Mouse (Mus musculus) limb, embryonic 13.5 days (tissue): Measurements from ENCODE around the gene Dynlrb2. TPM values are rescaled to one million over a fixed set of nuclear protein-coding genes. Genes with fewer than 3 reads are reported as not detected.

Experiments
- ATAC-seq: fragments of 200-750 bp; cut with Nextera tagmentation; 2 replicates; pipeline ENCODE4 v1.8.0; 2017; ENCODE audit warnings: low read depth, moderate number of reproducible peaks, moderate TSS enrichment; ENCODE audit not compliant: low FRiP score
- H3K27ac ChIP-seq: fragments of 300-500 bp; sonication (generic); 2 replicates; pipeline ENCODE4 v1.5.1; 2015; ENCODE audit warnings: inconsistent platforms, mild to moderate bottlenecking, moderate library complexity
- H3K27me3 ChIP-seq: fragments of 300-500 bp; sonication (generic); 2 replicates; pipeline ENCODE4 v1.6.1; 2015; ENCODE audit warnings: mild to moderate bottlenecking, inconsistent platforms
- H3K36me3 ChIP-seq: fragments of 300-500 bp; sonication (generic); 2 replicates; pipeline ENCODE4 v1.6.1; 2015; ENCODE audit warnings: inconsistent platforms, mild to moderate bottlenecking, moderate library complexity
- H3K4me1 ChIP-seq: fragments of 300-500 bp; sonication (generic); 2 replicates; pipeline ENCODE4 v1.6.1; 2015; ENCODE audit warnings: inconsistent platforms
- H3K4me2 ChIP-seq: fragments of 300-500 bp; sonication (generic); replicated peaks from 2 replicates; pipeline ENCODE4 v1.6.1; 2015; ENCODE audit warnings: inconsistent platforms, mild to moderate bottlenecking, moderate library complexity
- H3K4me3 ChIP-seq: fragments of 300-500 bp; sonication (generic); 2 replicates; pipeline ENCODE4 v1.5.1; 2015; ENCODE audit warnings: moderate library complexity, mild to moderate bottlenecking, inconsistent platforms
- H3K9ac ChIP-seq: fragments of 300-500 bp; sonication (generic); 2 replicates; pipeline ENCODE4 v1.6.1; 2015; ENCODE audit warnings: mild to moderate bottlenecking, inconsistent platforms
- H3K9me3 ChIP-seq: fragments of 300-500 bp; sonication (generic); 2 replicates; pipeline ENCODE4 v1.6.1; 2016; ENCODE audit warnings: inconsistent platforms
- WGBS: fragments of 180-500 bp; shearing (Covaris S2); methylation state at CpG from one replicate; pipeline ENCODE4 v1.1.7; 2015; 5-methylcytosine and 5-hydroxymethylcytosine counted together
- polyA plus RNA-seq: library from polyadenylated mRNA; unstranded; fragments of >200 nt; fragmentation: Nextera tagmentation; extraction: Ambion mirVana; gene quantifications from 2 replicates; pipeline ENCODE4 v1.2.1, GENCODE M21; 2015

The Dynlrb2 gene
- not detected in 2 replicates for polyA plus RNA-seq

GRCm38 (mm10) chr8:116504477-116505120 is at the start of gene Dynlrb2:
TSS of gene Dynlrb2 (plus strand) at chr8:116504974.
- 9% methylated on average over 19 of the region's 19 CpGs for WGBS
- ATAC-seq: peak; percentile 89
- peak within 1 kb of the TSS; percentile 55 for H3K9ac ChIP-seq
- no peak within 1 kb of the TSS for H3K27ac ChIP-seq
- H3K27me3 ChIP-seq: no peaks in the 10 kb centered on the region
- H3K9me3 ChIP-seq: no peaks in the 10 kb centered on the region
- peak within 1 kb of the TSS; percentile 81 for H3K4me2 ChIP-seq
- H3K4me1 ChIP-seq: peaks cover 11% of the 10 kb centered on the region; the same call in 1 of the 2 replicates
- no peaks in the 10 kb centered on the region for H3K36me3 ChIP-seq
- peak within 1 kb of the TSS; percentile 43 for H3K4me3 ChIP-seq

- Histone ChIP-seq H3K27ac (no peak overlapping the region), H3K9me3 (no peaks in the 10 kb centered on the region), H3K4me3 (no peak overlapping the region), H3K36me3 (no peaks in the 10 kb centered on the region), H3K4me1 (no peaks in the 10 kb centered on the region), H3K27me3 (no peaks in the 10 kb centered on the region), H3K4me2 (no peak overlapping the region), H3K9ac (no peak overlapping the region)
- 79% methylated on average over 11 of the region's 11 CpGs for WGBS
- ATAC-seq: no peak
Measured at GRCm38 (mm10) chr8:116458569-116458968, 46.2 kb upstream of the Dynlrb2 start.

- no peak overlapping the region for H3K4me2 ChIP-seq
- no peaks in the 10 kb centered on the region for H3K4me1 ChIP-seq
- H3K36me3 ChIP-seq: no peaks in the 10 kb centered on the region
- no peak overlapping the region for H3K4me3 ChIP-seq
- no peak overlapping the region for H3K9ac ChIP-seq
- no peak overlapping the region for H3K27ac ChIP-seq
- WGBS: 81% methylated on average over 4 of the region's 4 CpGs
- H3K9me3 ChIP-seq: no peaks in the 10 kb centered on the region
- no peak for ATAC-seq
- H3K27me3 ChIP-seq: no peaks in the 10 kb centered on the region
Measured at GRCm38 (mm10) chr8:116461472-116461871, 43.3 kb upstream of the Dynlrb2 start.

- Histone ChIP-seq H3K36me3 (no peaks in the 10 kb centered on the region), H3K4me2 (no peak overlapping the region), H3K4me3 (no peak overlapping the region), H3K9me3 (no peaks in the 10 kb centered on the region), H3K4me1 (no peaks in the 10 kb centered on the region), H3K27ac (no peak overlapping the region), H3K27me3 (no peaks in the 10 kb centered on the region), H3K9ac (no peak overlapping the region)
- 79% methylated on average over 7 of the region's 7 CpGs for WGBS
- no peak for ATAC-seq
Measured at GRCm38 (mm10) chr8:116466586-116466985, 38.2 kb upstream of the Dynlrb2 start.

- Histone ChIP-seq H3K4me1 (no peaks in the 10 kb centered on the region), H3K9me3 (no peaks in the 10 kb centered on the region), H3K27ac (no peak overlapping the region), H3K4me3 (no peak overlapping the region), H3K4me2 (no peak overlapping the region), H3K9ac (no peak overlapping the region), H3K27me3 (no peaks in the 10 kb centered on the region), H3K36me3 (no peaks in the 10 kb centered on the region)
- ATAC-seq: no peak
- WGBS: 84% methylated on average over 1 of the region's 1 CpGs
Measured at GRCm38 (mm10) chr8:116467027-116467426, 37.7 kb upstream of the Dynlrb2 start.

- Histone ChIP-seq H3K9me3 (no peaks in the 10 kb centered on the region), H3K4me1 (peaks cover 2% of the 10 kb centered on the region; the same call in 1 of the 2 replicates), H3K9ac (no peak overlapping the region), H3K36me3 (no peaks in the 10 kb centered on the region), H3K4me2 (no peak overlapping the region), H3K27me3 (0 out of 2 replicates have a peak, but pooled peaks cover 4% of the 10 kb centered on the region), H3K27ac (no peak overlapping the region), H3K4me3 (no peak overlapping the region)
- WGBS: 83% methylated on average over 9 of the region's 9 CpGs
- no peak for ATAC-seq
Measured at GRCm38 (mm10) chr8:116477941-116478340, 26.8 kb upstream of the Dynlrb2 start.

GRCm38 (mm10) chr8:116478681-116479080 is 26.1 kb upstream of the Dynlrb2 start:
- no peaks in the 10 kb centered on the region for H3K9me3 ChIP-seq
- ATAC-seq: no peak
- H3K4me1 ChIP-seq: no peaks in the 10 kb centered on the region
- H3K4me2 ChIP-seq: no peak overlapping the region
- H3K27ac ChIP-seq: no peak overlapping the region
- no peak overlapping the region for H3K4me3 ChIP-seq
- H3K36me3 ChIP-seq: no peaks in the 10 kb centered on the region
- 0 out of 2 replicates have a peak, but pooled peaks cover 4% of the 10 kb centered on the region for H3K27me3 ChIP-seq
- no peak overlapping the region for H3K9ac ChIP-seq

GRCm38 (mm10) chr8:116480894-116481293 is 23.9 kb upstream of the Dynlrb2 start:
- Histone ChIP-seq H3K36me3 (no peaks in the 10 kb centered on the region), H3K4me3 (no peak overlapping the region), H3K4me2 (no peak overlapping the region), H3K27me3 (0 out of 2 replicates have a peak, but pooled peaks cover 4% of the 10 kb centered on the region), H3K9me3 (no peaks in the 10 kb centered on the region), H3K9ac (no peak overlapping the region), H3K4me1 (no peaks in the 10 kb centered on the region), H3K27ac (no peak overlapping the region)
- no peak for ATAC-seq
- 16% methylated on average over 7 of the region's 7 CpGs for WGBS

- no peak for ATAC-seq
- Histone ChIP-seq H3K27me3 (0 out of 2 replicates have a peak, but pooled peaks cover 4% of the 10 kb centered on the region), H3K4me3 (no peak overlapping the region), H3K4me1 (no peaks in the 10 kb centered on the region), H3K9me3 (no peaks in the 10 kb centered on the region), H3K27ac (no peak overlapping the region), H3K4me2 (no peak overlapping the region), H3K36me3 (no peaks in the 10 kb centered on the region), H3K9ac (no peak overlapping the region)
- 32% methylated on average over 3 of the region's 3 CpGs for WGBS
Measured at GRCm38 (mm10) chr8:116482738-116483137, 22.0 kb upstream of the Dynlrb2 start.

GRCm38 (mm10) chr8:116484087-116484486 is 20.7 kb upstream of the Dynlrb2 start:
- no peaks in the 10 kb centered on the region for H3K36me3 ChIP-seq
- no peaks in the 10 kb centered on the region for H3K4me1 ChIP-seq
- no peak for ATAC-seq
- WGBS: 25% methylated on average over 2 of the region's 2 CpGs
- H3K27ac ChIP-seq: no peak overlapping the region
- no peak overlapping the region for H3K4me3 ChIP-seq
- H3K4me2 ChIP-seq: no peak overlapping the region
- no peaks in the 10 kb centered on the region for H3K9me3 ChIP-seq
- H3K9ac ChIP-seq: no peak overlapping the region
- 0 out of 2 replicates have a peak, but pooled peaks cover 4% of the 10 kb centered on the region for H3K27me3 ChIP-seq

GRCm38 (mm10) chr8:116488546-116488945 is 16.2 kb upstream of the Dynlrb2 start:
- H3K27ac ChIP-seq: no peak overlapping the region
- H3K27me3 ChIP-seq: no peaks in the 10 kb centered on the region
- WGBS: 68% methylated on average over 2 of the region's 2 CpGs
- ATAC-seq: no peak
- H3K4me2 ChIP-seq: no peak overlapping the region
- H3K4me1 ChIP-seq: no peaks in the 10 kb centered on the region
- H3K9ac ChIP-seq: no peak overlapping the region
- no peak overlapping the region for H3K4me3 ChIP-seq
- H3K36me3 ChIP-seq: no peaks in the 10 kb centered on the region
- no peaks in the 10 kb centered on the region for H3K9me3 ChIP-seq

- no peaks in the 10 kb centered on the region for H3K9me3 ChIP-seq
- H3K4me3 ChIP-seq: no peak overlapping the region
- H3K27ac ChIP-seq: no peak overlapping the region
- no peak for ATAC-seq
- no peak overlapping the region for H3K9ac ChIP-seq
- peaks cover 11% of the 10 kb centered on the region; the same call in 1 of the 2 replicates for H3K4me1 ChIP-seq
- 84% methylated on average over 7 of the region's 7 CpGs for WGBS
- H3K27me3 ChIP-seq: no peaks in the 10 kb centered on the region
- H3K36me3 ChIP-seq: no peaks in the 10 kb centered on the region
- no peak overlapping the region for H3K4me2 ChIP-seq
Measured at GRCm38 (mm10) chr8:116500057-116500809, 4.5 kb upstream of the Dynlrb2 start.
